Mouse (Mus musculus) limb, embryonic 14.5 days (tissue): ENCODE results near the gene Etnk1. TPM values are rescaled to one million over a fixed set of nuclear protein-coding genes. Genes with fewer than 3 reads are reported as not detected.

Experiments used
- ATAC-seq: fragments of 200-750 bp; cut with Nextera tagmentation; 2 replicates; pipeline ENCODE4 v1.8.0; 2017; ENCODE audit warnings: low read depth, moderate number of reproducible peaks, moderate TSS enrichment; ENCODE audit not compliant: low FRiP score
- DNase-seq: peaks from one replicate; pipeline ENCODE4 v3.0.0-alpha.2; 2015; ENCODE audit warnings: low spot score
- H3K27ac ChIP-seq: fragments of 300-500 bp; sonication (generic); replicated peaks from 2 replicates; pipeline ENCODE4 v1.5.1; 2014; ENCODE audit warnings: low read depth, mild to moderate bottlenecking, low read length, moderate library complexity, mixed read lengths
- H3K27me3 ChIP-seq: fragments of 300-500 bp; sonication (generic); 2 replicates; pipeline ENCODE4 v1.6.1; 2014; ENCODE audit warnings: low read length, mixed read lengths; ENCODE audit not compliant: control insufficient read depth, insufficient read depth
- H3K36me3 ChIP-seq: fragments of 300-500 bp; sonication (generic); 2 replicates; pipeline ENCODE4 v1.6.1; 2014; ENCODE audit warnings: mild to moderate bottlenecking, low read length, moderate library complexity, mixed read lengths; ENCODE audit not compliant: control insufficient read depth, insufficient read depth
- H3K4me1 ChIP-seq: fragments of 300-500 bp; sonication (generic); 2 replicates; pipeline ENCODE4 v1.6.1; 2014; ENCODE audit warnings: antibody characterized with exemption, low read length, mixed read lengths; ENCODE audit not compliant: control insufficient read depth, insufficient read depth
- H3K4me2 ChIP-seq: fragments of 300-500 bp; sonication (generic); replicated peaks from 2 replicates; pipeline ENCODE4 v1.6.1; 2014; ENCODE audit warnings: low read depth, mild to moderate bottlenecking, low read length, moderate library complexity; ENCODE audit not compliant: severe bottlenecking
- H3K4me3 ChIP-seq: fragments of 300-500 bp; sonication (generic); replicated peaks from 2 replicates; pipeline ENCODE4 v1.5.1; 2014; ENCODE audit warnings: low read length
- H3K9ac ChIP-seq: fragments of 300-500 bp; sonication (generic); 2 replicates; pipeline ENCODE4 v1.6.1; 2014; ENCODE audit warnings: mild to moderate bottlenecking, low read depth, low read length, moderate library complexity; ENCODE audit not compliant: severe bottlenecking
- H3K9me3 ChIP-seq: fragments of 300-500 bp; sonication (generic); 2 replicates; pipeline ENCODE4 v1.6.1; 2016; ENCODE audit warnings: low read length; ENCODE audit not compliant: control insufficient read depth
- POLR2A ChIP-seq: fragments of 200-500 bp; IDR thresholded peaks from 2 replicates; pipeline ENCODE4 v1.8.0; 2012; ENCODE audit warnings: inconsistent platforms, mild to moderate bottlenecking, moderate library complexity, borderline replicate concordance; ENCODE audit not compliant: insufficient read depth, insufficient read length; ENCODE audit errors: extremely low read depth
- WGBS: fragments of 180-500 bp; shearing (Covaris S2); extraction: QIAGEN DNeasy Blood & Tissue Kit; methylation state at CpG from one replicate; pipeline ENCODE4 v1.1.7; 2014; 5-methylcytosine and 5-hydroxymethylcytosine counted together
- polyA plus RNA-seq, 2 experiments: library from polyadenylated mRNA; depleted of rRNA in 1 of 2; stranded (reverse) in 1 of 2; unstranded in 1 of 2; fragments of >200 nt; fragmentation: Nextera tagmentation in 1 of 2; extraction: Ambion mirVana in 1 of 2; gene quantifications; 2 replicates each; pipeline versions ENCODE4 v1.2.1 to v1.2.3; 2012 to 2014

The Etnk1 gene
- polyA plus RNA-seq, 2 experiments = 22.0 to 72.9 TPM

DNA sequence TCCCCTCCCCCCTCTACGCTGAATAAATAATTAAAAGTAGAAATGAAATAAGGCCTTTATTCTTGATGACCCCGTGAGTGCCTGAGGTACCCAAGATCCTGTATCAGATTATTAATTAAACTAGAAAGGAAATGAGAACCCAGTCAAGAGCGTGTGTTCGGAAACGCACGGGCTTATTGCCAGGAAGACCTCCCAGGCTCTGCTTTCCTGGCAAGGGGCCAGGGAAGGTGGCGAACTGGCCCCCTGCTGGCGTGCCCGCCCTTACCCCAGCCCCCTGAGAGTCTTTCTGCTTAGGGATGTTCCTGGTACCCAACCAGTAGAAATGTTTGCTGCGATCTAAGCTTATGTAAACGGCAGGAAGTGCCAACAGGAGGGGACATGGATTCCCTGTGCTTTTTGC is 49.2 kb downstream of the Etnk1 start:
- DNase-seq = no peak

DNA sequence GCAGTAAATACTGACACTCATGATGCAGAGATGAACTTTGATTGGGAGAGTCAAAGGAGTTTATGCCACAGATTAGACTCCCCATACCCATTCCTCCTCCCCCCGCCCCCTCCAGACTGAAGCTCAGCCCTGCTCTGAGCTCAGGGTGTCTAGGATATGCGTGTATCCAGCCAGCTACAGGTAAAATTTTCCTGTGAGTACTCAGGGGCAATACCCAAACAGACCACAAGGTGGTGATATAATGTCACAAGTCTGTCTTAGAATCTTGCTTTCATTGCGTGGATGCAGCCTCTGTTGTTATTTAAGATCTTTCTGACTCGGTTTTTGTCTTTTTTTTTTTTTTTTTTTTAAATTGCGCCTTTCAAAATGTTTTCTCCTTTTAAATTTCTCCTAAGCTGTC is 52.3 kb downstream of the Etnk1 start:
- no peaks in the 10 kb centered on the region for H3K27me3 ChIP-seq
- H3K4me1 ChIP-seq = 0 out of 2 replicates have a peak, but pooled peaks cover 5% of the 10 kb centered on the region
- no peak for ATAC-seq
- no peaks in the 10 kb centered on the region for H3K36me3 ChIP-seq
- 5% methylated on average over 5 of the region's 5 CpGs for WGBS
- no peak overlapping the region for H3K9ac ChIP-seq
- no peak for TF ChIP-seq POLR2A
- peak; percentile 78 for DNase-seq
- H3K27ac ChIP-seq = no peak overlapping the region
- no peak overlapping the region for H3K4me3 ChIP-seq
- H3K9me3 ChIP-seq = no peaks in the 10 kb centered on the region
- H3K4me2 ChIP-seq = no peak overlapping the region

More for the DNA sequence above, 49.2 kb downstream of the Etnk1 start:
- no peak for ATAC-seq
- Histone ChIP-seq H3K4me3 (no peak overlapping the region), H3K9me3 (no peaks in the 10 kb centered on the region), H3K9ac (no peak overlapping the region), H3K4me2 (no peak overlapping the region), H3K27me3 (no peaks in the 10 kb centered on the region), H3K36me3 (no peaks in the 10 kb centered on the region), H3K27ac (0 out of 2 replicates have a peak overlapping the region, but pooled peaks have one; percentile 13), H3K4me1 (0 out of 2 replicates have a peak, but pooled peaks cover 5% of the 10 kb centered on the region)
- TF ChIP-seq POLR2A = no peak
- WGBS = 48% methylated on average over 11 of the region's 11 CpGs

DNA sequence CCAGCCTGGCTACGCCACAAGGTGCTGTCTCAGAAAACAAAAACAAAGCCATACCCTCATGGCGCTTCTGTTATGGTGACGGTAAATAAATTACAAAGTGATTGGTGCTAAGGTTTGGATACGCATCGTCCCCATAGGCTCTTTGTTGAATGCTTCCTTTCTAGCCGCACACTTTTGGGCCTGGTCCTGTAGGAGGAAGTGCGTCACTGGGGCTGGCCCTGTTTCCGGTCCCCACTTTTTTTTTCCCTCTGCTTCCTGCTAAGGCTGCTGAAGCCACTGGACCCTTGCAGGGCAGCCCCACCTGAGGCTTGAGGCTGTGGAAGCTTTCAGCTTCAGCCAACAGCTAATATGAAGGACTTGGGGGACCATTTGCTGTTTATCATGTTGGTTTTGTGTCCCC is 54.2 kb downstream of the Etnk1 start:
- WGBS = 84% methylated on average over 8 of the region's 8 CpGs
- no peak overlapping the region for H3K27ac ChIP-seq
- H3K4me1 ChIP-seq = 0 out of 2 replicates have a peak, but pooled peaks cover 2% of the 10 kb centered on the region
- no peaks in the 10 kb centered on the region for H3K36me3 ChIP-seq
- no peaks in the 10 kb centered on the region for H3K27me3 ChIP-seq
- no peak overlapping the region for H3K4me3 ChIP-seq
- no peak for TF ChIP-seq POLR2A
- H3K4me2 ChIP-seq = no peak overlapping the region
- ATAC-seq (no peak), DNase-seq (no peak)
- no peaks in the 10 kb centered on the region for H3K9me3 ChIP-seq
- H3K9ac ChIP-seq = no peak overlapping the region

DNA sequence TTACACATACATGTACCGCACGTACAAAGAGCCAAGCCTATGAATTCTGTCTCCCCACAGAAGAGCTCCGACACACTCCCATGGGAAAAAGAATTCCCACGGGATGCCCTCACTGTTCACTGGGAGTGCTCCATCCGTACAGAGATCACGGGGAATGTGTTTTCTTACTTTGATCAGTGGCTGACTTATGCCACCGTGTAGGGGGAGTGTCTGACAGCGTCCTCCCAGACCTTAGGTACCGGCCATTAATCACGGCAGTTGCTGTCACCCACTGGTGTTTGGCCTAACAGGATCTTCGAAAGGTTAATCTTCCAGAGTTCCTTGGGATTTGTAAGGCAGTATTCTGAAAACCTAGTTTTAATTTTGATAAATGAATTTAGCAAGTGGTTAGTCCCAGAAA is 57.0 kb downstream of the Etnk1 start:
- Histone ChIP-seq H3K36me3 (no peaks in the 10 kb centered on the region), H3K27me3 (no peaks in the 10 kb centered on the region), H3K4me2 (no peak overlapping the region), H3K27ac (no peak overlapping the region), H3K9ac (no peak overlapping the region), H3K4me1 (no peaks in the 10 kb centered on the region), H3K9me3 (no peaks in the 10 kb centered on the region), H3K4me3 (no peak overlapping the region)
- TF ChIP-seq POLR2A = no peak
- WGBS = 50% methylated on average over 11 of the region's 11 CpGs
- DNase-seq (no peak), ATAC-seq (no peak)

DNA sequence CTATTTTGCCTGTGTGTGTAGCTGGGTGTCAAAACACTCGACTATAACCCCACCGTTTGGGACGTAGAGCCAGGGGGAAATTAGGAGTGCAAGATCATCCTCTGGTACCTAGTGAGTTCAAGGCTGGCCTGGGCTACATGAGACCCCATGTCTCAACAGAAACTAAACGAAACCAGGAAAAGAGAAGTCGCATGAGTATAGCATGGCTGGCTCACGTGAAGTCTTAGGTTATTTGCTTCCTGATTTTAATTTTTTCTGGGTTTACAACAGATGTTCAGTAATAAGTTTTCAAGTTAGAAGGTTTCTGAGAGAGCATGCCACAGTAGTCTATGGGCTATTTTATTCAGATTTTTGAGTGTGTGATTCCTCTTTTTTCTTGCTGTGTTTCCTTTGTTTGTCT is 57.9 kb downstream of the Etnk1 start:
- H3K36me3 ChIP-seq = no peaks in the 10 kb centered on the region
- no peak for TF ChIP-seq POLR2A
- no peak overlapping the region for H3K9ac ChIP-seq
- DNase-seq (no peak), ATAC-seq (no peak)
- no peak overlapping the region for H3K27ac ChIP-seq
- 71% methylated on average over 6 of the region's 6 CpGs for WGBS
- no peaks in the 10 kb centered on the region for H3K27me3 ChIP-seq
- no peaks in the 10 kb centered on the region for H3K9me3 ChIP-seq
- H3K4me2 ChIP-seq = no peak overlapping the region
- no peak overlapping the region for H3K4me3 ChIP-seq
- H3K4me1 ChIP-seq = no peaks in the 10 kb centered on the region

DNA sequence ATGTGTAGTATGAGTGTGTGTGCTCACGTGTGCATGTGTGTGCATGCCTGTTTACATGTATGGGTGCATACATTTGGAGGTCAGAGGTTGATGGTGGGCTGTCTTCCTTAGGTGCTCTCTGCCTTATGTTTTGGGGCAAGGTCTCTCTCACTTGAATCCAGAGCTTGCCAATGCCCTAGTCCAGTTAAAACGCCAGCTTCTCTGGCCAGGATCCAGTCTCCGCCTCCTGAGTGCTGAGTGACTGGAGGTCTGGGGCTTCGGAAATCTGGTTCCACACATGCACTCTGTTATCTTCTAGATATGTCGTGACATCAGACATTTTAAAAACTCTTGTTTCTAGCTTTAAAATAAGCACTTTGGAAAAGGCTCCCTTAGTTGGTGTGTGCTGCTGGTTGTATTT is 61.7 kb downstream of the Etnk1 start:
- Histone ChIP-seq H3K27me3 (no peaks in the 10 kb centered on the region), H3K4me2 (no peak overlapping the region), H3K9me3 (no peaks in the 10 kb centered on the region), H3K4me3 (no peak overlapping the region), H3K4me1 (no peaks in the 10 kb centered on the region), H3K27ac (no peak overlapping the region), H3K36me3 (no peaks in the 10 kb centered on the region), H3K9ac (no peak overlapping the region)
- TF ChIP-seq POLR2A = no peak
- no peak for ATAC-seq
- DNase-seq = no peak
- WGBS = 85% methylated on average over 5 of the region's 5 CpGs
